Mouse (Mus musculus): Measurements from ENCODE around the gene P2rx7.

DNA sequence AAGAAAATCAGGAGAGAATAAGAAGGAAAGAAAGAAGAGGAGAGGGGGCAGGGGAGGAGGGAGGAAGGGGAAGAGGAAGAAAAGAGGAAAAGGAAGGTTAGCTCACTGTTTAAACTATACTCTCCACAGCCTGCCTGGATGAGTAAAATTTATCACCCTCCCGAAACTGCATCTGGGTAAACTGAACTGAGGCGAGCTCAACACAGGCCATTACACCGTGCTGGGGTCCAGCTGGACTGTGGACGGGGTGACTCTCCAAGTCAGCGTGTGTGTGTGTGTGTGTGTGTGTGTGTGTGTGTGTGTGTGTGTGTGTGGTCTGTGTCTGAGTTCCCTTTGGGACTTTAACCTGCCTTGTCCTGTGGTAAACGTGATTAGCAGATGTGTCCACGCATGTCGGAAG is 32.3 kb downstream of the P2rx7 start:
- TF ChIP-seq EP300 (IDR thresholded peaks at IDR 0.05; ENCODE audit: insufficient read depth, low read depth, low read length) (no peak), CTCF (IDR thresholded peaks at IDR 0.05) (no peak)

Data from heart, adult 2 months (tissue).